Mouse (Mus musculus) liver, embryonic 15.5 days (tissue): ENCODE results near the gene Plekhb1. TPM values are rescaled to one million over a fixed set of nuclear protein-coding genes. Genes with fewer than 3 reads are reported as not detected.

ENCODE experiments used
- ATAC-seq: fragments of 200-750 bp; cut with Nextera tagmentation; 2 replicates; pipeline ENCODE4 v1.8.0; 2017; ENCODE audit warnings: moderate number of reproducible peaks, mild to moderate bottlenecking, moderate library complexity; ENCODE audit not compliant: insufficient read depth
- H3K27ac ChIP-seq: fragments of 300-500 bp; sonication (generic); replicated peaks from 2 replicates; pipeline ENCODE4 v1.5.1; 2015; ENCODE audit warnings: mild to moderate bottlenecking, inconsistent platforms
- H3K27me3 ChIP-seq: fragments of 300-500 bp; sonication (generic); 2 replicates; pipeline ENCODE4 v1.6.1; 2015; ENCODE audit warnings: mild to moderate bottlenecking, inconsistent platforms
- H3K36me3 ChIP-seq: fragments of 300-500 bp; sonication (generic); replicated peaks from 2 replicates; pipeline ENCODE4 v1.6.1; 2015; ENCODE audit warnings: moderate library complexity, mild to moderate bottlenecking, inconsistent platforms
- H3K4me1 ChIP-seq: fragments of 300-500 bp; sonication (generic); replicated peaks from 2 replicates; pipeline ENCODE4 v1.6.1; 2015; ENCODE audit warnings: inconsistent platforms
- H3K4me2 ChIP-seq: fragments of 300-500 bp; sonication (generic); 2 replicates; pipeline ENCODE4 v1.6.1; 2015; ENCODE audit warnings: moderate library complexity, mild to moderate bottlenecking, inconsistent platforms
- H3K4me3 ChIP-seq: fragments of 300-500 bp; sonication (generic); replicated peaks from 2 replicates; pipeline ENCODE4 v1.5.1; 2015; ENCODE audit warnings: mild to moderate bottlenecking, inconsistent platforms
- H3K9ac ChIP-seq: fragments of 300-500 bp; sonication (generic); 2 replicates; pipeline ENCODE4 v1.6.1; 2015; ENCODE audit warnings: moderate library complexity, mild to moderate bottlenecking, inconsistent platforms
- H3K9me3 ChIP-seq: fragments of 300-500 bp; sonication (generic); replicated peaks from 2 replicates; pipeline ENCODE4 v1.6.1; 2016; ENCODE audit warnings: inconsistent platforms
- WGBS: fragments of 180-500 bp; shearing (Covaris S2); methylation state at CpG from one replicate; pipeline ENCODE4 v1.1.7; 2015; ENCODE audit warnings: mixed read lengths; ENCODE audit not compliant: insufficient replicate concordance; 5-methylcytosine and 5-hydroxymethylcytosine counted together
- polyA plus RNA-seq: library from polyadenylated mRNA; unstranded; fragments of >200 nt; fragmentation: Nextera tagmentation; extraction: Ambion mirVana; gene quantifications from 2 replicates; pipeline ENCODE4 v1.2.1, GENCODE M21; 2015

Plekhb1 gene
- polyA plus RNA-seq, 1 experiment from 2014 or later = 0.51 TPM

DNA sequence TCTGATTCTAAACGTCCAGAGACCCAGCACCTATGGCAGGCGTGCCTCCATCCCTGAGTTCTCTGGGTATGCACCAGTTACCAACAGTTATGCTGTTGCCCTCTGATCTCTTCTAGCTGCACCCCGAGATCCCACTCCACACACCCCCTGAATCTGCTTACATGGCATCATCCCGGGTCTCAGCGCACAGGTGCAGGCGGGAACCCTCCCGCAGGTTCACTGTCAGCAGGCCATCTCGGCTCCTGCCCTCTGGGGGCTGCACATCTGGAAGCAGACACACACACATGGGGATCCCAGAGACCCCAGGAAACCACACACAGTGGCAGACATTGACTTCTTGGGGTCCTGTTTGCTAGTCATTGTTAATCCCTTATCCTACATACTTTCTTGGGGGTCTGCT is 7.8 kb downstream of the Plekhb1 start:
- H3K36me3 ChIP-seq = no peaks in the 10 kb centered on the region
- no peaks in the 10 kb centered on the region for H3K27me3 ChIP-seq
- H3K4me2 ChIP-seq = no peak overlapping the region
- H3K4me3 ChIP-seq = no peak overlapping the region
- H3K4me1 ChIP-seq = 0 out of 2 replicates have a peak, but pooled peaks cover 6% of the 10 kb centered on the region
- no peak overlapping the region for H3K9ac ChIP-seq
- WGBS = 75% methylated on average over 8 of the region's 8 CpGs
- H3K27ac ChIP-seq = no peak overlapping the region
- no peaks in the 10 kb centered on the region for H3K9me3 ChIP-seq
- no peak for ATAC-seq

- H3K4me1 ChIP-seq = 0 out of 2 replicates have a peak, but pooled peaks cover 6% of the 10 kb centered on the region
- WGBS = 70% methylated on average over 9 of the region's 9 CpGs
- H3K36me3 ChIP-seq = no peaks in the 10 kb centered on the region
- no peak overlapping the region for H3K4me2 ChIP-seq
- no peak for ATAC-seq
- no peak overlapping the region for H3K4me3 ChIP-seq
- no peak overlapping the region for H3K9ac ChIP-seq
- H3K27ac ChIP-seq = no peak overlapping the region
- no peaks in the 10 kb centered on the region for H3K27me3 ChIP-seq
- H3K9me3 ChIP-seq = no peaks in the 10 kb centered on the region
Observed at GRCm38 (mm10) chr7:100653480-100654266, 8.5 kb downstream of the Plekhb1 start.

DNA sequence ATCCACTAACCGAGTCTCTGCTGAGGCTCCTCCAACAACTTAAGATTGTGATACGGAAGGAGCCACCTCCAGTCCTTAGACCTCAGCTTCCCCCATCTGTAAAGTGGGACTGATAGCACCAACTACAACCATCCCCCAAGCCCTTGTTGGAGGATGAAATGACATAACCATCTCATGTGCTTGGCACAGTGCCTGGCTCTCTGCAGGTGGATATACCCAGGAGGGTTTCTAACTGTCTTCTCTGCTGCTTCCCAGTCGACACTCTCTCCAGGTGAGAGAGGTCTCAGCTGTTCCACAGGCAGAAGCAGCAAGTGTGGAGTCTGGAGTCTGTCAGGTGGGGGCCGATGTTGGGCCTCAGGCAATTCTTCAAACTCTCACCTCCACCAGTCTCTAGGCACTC is 11.2 kb downstream of the Plekhb1 start:
- H3K9ac ChIP-seq = no peak overlapping the region
- 0 out of 2 replicates have a peak, but pooled peaks have one; percentile 22 for ATAC-seq
- H3K4me3 ChIP-seq = no peak overlapping the region
- H3K27me3 ChIP-seq = no peaks in the 10 kb centered on the region
- peaks cover 12% of the 10 kb centered on the region for H3K4me1 ChIP-seq
- no peaks in the 10 kb centered on the region for H3K36me3 ChIP-seq
- H3K9me3 ChIP-seq = no peaks in the 10 kb centered on the region
- no peak overlapping the region for H3K4me2 ChIP-seq
- H3K27ac ChIP-seq = no peak overlapping the region
- 45% methylated on average over 4 of the region's 4 CpGs for WGBS

DNA sequence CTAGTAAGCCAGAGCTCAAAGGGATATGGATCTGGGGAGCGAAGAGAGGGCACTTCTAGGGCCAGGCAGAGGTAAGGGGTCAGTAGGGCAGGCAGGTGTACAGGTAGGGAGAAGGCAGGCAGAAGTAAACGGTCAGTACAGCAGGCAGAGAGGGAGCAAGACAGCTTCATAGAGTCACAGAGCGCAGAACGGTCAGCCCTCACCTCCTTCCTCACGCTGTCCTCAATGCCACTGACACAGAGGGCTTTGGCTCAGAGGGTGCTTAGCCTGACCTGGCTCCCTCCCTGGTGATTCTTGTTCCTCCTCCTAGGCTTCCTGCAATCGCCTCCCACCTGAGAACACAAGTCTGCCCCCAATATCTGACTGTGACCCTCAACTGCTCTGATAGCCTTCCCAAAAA is 11.8 kb downstream of the Plekhb1 start:
- ATAC-seq = 0 out of 2 replicates have a peak, but pooled peaks have one; percentile 21
- no peak overlapping the region for H3K4me3 ChIP-seq
- WGBS = 66% methylated on average over 6 of the region's 6 CpGs

GRCm38 (mm10) chr7:100649826-100650225 is 12.4 kb downstream of the Plekhb1 start:
- Histone ChIP-seq H3K4me2 (no peak overlapping the region), H3K9me3 (no peaks in the 10 kb centered on the region), H3K9ac (no peak overlapping the region), H3K4me1 (peaks cover 23% of the 10 kb centered on the region), H3K27me3 (no peaks in the 10 kb centered on the region), H3K27ac (no peak overlapping the region), H3K36me3 (no peaks in the 10 kb centered on the region), H3K4me3 (no peak overlapping the region)
- WGBS = 75% methylated on average over 8 of the region's 8 CpGs
- no peak for ATAC-seq

More for the DNA sequence above, 11.8 kb downstream of the Plekhb1 start:
- Histone ChIP-seq H3K9ac (no peak overlapping the region), H3K36me3 (no peaks in the 10 kb centered on the region), H3K27me3 (no peaks in the 10 kb centered on the region), H3K4me2 (no peak overlapping the region), H3K9me3 (no peaks in the 10 kb centered on the region), H3K27ac (no peak overlapping the region), H3K4me1 (peaks cover 17% of the 10 kb centered on the region)

DNA sequence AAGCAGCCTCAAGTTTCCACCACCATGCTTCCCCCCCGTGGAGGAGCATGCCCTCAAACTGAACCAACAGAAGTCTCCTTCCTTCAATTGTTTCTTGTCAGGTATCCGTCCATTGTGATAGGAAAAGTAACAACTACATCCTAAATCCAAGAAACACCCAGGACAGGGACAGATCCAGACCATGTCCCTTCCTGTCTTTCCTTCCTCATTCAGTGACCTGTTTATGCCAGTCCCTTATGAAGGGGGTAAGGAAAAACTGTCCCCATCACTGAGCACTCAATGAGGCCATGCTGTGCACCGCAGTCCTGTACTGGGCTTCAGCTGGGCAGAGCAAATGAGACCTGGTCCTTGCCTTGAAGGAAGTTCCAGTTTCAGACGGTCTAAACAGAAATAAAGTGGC is 13.1 kb downstream of the Plekhb1 start:
- H3K4me1 ChIP-seq = peaks cover 23% of the 10 kb centered on the region
- H3K9me3 ChIP-seq = no peaks in the 10 kb centered on the region
- no peak overlapping the region for H3K4me2 ChIP-seq
- H3K4me3 ChIP-seq = no peak overlapping the region
- H3K9ac ChIP-seq = no peak overlapping the region
- no peak overlapping the region for H3K27ac ChIP-seq
- WGBS = 53% methylated on average over 4 of the region's 4 CpGs
- no peaks in the 10 kb centered on the region for H3K36me3 ChIP-seq
- ATAC-seq = no peak
- H3K27me3 ChIP-seq = no peaks in the 10 kb centered on the region

GRCm38 (mm10) chr7:100645147-100645546 is 17.1 kb downstream of the Plekhb1 start:
- Histone ChIP-seq H3K4me2 (no peak overlapping the region), H3K27me3 (no peaks in the 10 kb centered on the region), H3K36me3 (peaks cover 9% of the 10 kb centered on the region; the same call in 1 of the 2 replicates), H3K27ac (0 out of 2 replicates have a peak overlapping the region, but pooled peaks have one; percentile 19), H3K9ac (no peak overlapping the region), H3K4me3 (no peak overlapping the region), H3K4me1 (peaks cover 23% of the 10 kb centered on the region), H3K9me3 (no peaks in the 10 kb centered on the region)
- WGBS = 15% methylated on average over 3 of the region's 3 CpGs
- ATAC-seq = peak; percentile 49

GRCm38 (mm10) chr7:100642413-100642812 is 19.8 kb downstream of the Plekhb1 start:
- Histone ChIP-seq H3K36me3 (peaks cover 23% of the 10 kb centered on the region), H3K9ac (no peak overlapping the region), H3K4me1 (peaks cover 23% of the 10 kb centered on the region), H3K4me3 (no peak overlapping the region), H3K9me3 (no peaks in the 10 kb centered on the region), H3K27me3 (no peaks in the 10 kb centered on the region), H3K27ac (no peak overlapping the region), H3K4me2 (no peak overlapping the region)
- WGBS = 73% methylated on average over 4 of the region's 4 CpGs
- ATAC-seq = no peak

- Histone ChIP-seq H3K9me3 (no peaks in the 10 kb centered on the region), H3K36me3 (peaks cover 45% of the 10 kb centered on the region), H3K4me3 (no peak overlapping the region), H3K4me1 (no peaks in the 10 kb centered on the region), H3K9ac (no peak overlapping the region), H3K27ac (no peak overlapping the region), H3K4me2 (no peak overlapping the region), H3K27me3 (no peaks in the 10 kb centered on the region)
- 3% methylated on average over 1 of the region's 1 CpGs for WGBS
- ATAC-seq = no peak
Observed at GRCm38 (mm10) chr7:100637657-100638056, 24.6 kb downstream of the Plekhb1 start.

- H3K27me3 ChIP-seq = no peaks in the 10 kb centered on the region
- no peak overlapping the region for H3K4me3 ChIP-seq
- no peak for ATAC-seq
- H3K9ac ChIP-seq = no peak overlapping the region
- H3K4me1 ChIP-seq = peaks cover 15% of the 10 kb centered on the region
- H3K9me3 ChIP-seq = no peaks in the 10 kb centered on the region
- H3K4me2 ChIP-seq = no peak overlapping the region
- 74% methylated on average over 3 of the region's 3 CpGs for WGBS
- no peak overlapping the region for H3K27ac ChIP-seq
- peaks cover 4% of the 10 kb centered on the region for H3K36me3 ChIP-seq
Observed at GRCm38 (mm10) chr7:100624538-100624937, 37.7 kb downstream of the Plekhb1 start.

GRCm38 (mm10) chr7:100622277-100622676 is 39.9 kb downstream of the Plekhb1 start:
- H3K4me2 ChIP-seq = no peak overlapping the region
- H3K9ac ChIP-seq = no peak overlapping the region
- no peaks in the 10 kb centered on the region for H3K27me3 ChIP-seq
- ATAC-seq = no peak
- no peak overlapping the region for H3K4me3 ChIP-seq
- H3K4me1 ChIP-seq = peaks cover 22% of the 10 kb centered on the region
- peaks cover 9% of the 10 kb centered on the region for H3K36me3 ChIP-seq
- WGBS = 54% methylated on average over 2 of the region's 2 CpGs
- H3K27ac ChIP-seq = no peak overlapping the region
- no peaks in the 10 kb centered on the region for H3K9me3 ChIP-seq
